Mouse (Mus musculus) liver, adult 2 months (tissue): ENCODE measurements at regions not wholly inside any gene's neighbourhood (a gene's known extent, or its start where the extent isn't known, plus 50 kb on each side); places are given as distances from the start of the nearest gene placed in this dataset.

Experiments
- DNase-seq: peaks from one replicate; pipeline ENCODE4 v3.0.0-alpha.2; 2011; ENCODE audit warnings: low read depth, low spot score; ENCODE audit errors: extremely low read depth
- H3K27ac ChIP-seq: fragments of 200-500 bp; replicated peaks from 2 replicates; pipeline ENCODE4 v1.5.1; 2012; ENCODE audit warnings: low read depth, mild to moderate bottlenecking, control low read depth, inconsistent platforms, low read length; ENCODE audit not compliant: insufficient read depth
- H3K27me3 ChIP-seq: fragments of 200-500 bp; 2 replicates; pipeline ENCODE4 v1.6.1; 2012; ENCODE audit warnings: mild to moderate bottlenecking, moderate library complexity, low read length, inconsistent platforms; ENCODE audit not compliant: control insufficient read depth, insufficient read depth
- H3K36me3 ChIP-seq: fragments of 200-500 bp; 2 replicates; pipeline ENCODE4 v1.6.1; 2012; ENCODE audit warnings: low read length, inconsistent platforms; ENCODE audit not compliant: control insufficient read depth, insufficient read depth
- H3K4me1 ChIP-seq: fragments of 200-500 bp; 2 replicates; pipeline ENCODE4 v1.6.1; 2011; ENCODE audit warnings: low read length; ENCODE audit not compliant: control insufficient read depth, insufficient read depth
- H3K4me3 ChIP-seq: fragments of 200-500 bp; 2 replicates; pipeline ENCODE4 v1.5.1; 2011; ENCODE audit warnings: low read depth, mild to moderate bottlenecking, control low read depth, low read length, moderate library complexity; ENCODE audit not compliant: insufficient read depth
- H3K79me2 ChIP-seq: fragments of 200-500 bp; 2 replicates; pipeline ENCODE4 v1.6.1; 2012; ENCODE audit warnings: inconsistent platforms, mild to moderate bottlenecking, low read length, moderate library complexity; ENCODE audit not compliant: control insufficient read depth, insufficient read depth
- H3K9ac ChIP-seq: fragments of 200-500 bp; 2 replicates; pipeline ENCODE4 v1.6.1; 2012; ENCODE audit warnings: low read depth, mild to moderate bottlenecking, control low read depth, inconsistent platforms, low read length
- CTCF ChIP-seq: fragments of 200-500 bp; IDR thresholded peaks from 2 replicates; pipeline ENCODE4 v1.5.1; 2011; ENCODE audit warnings: low read depth, low read length, control low read depth
- POLR2A ChIP-seq: fragments of 200-500 bp; IDR thresholded peaks from 2 replicates; pipeline ENCODE4 v1.6.1; 2011; ENCODE audit warnings: low read length, control low read depth; ENCODE audit not compliant: insufficient read depth; ENCODE audit errors: extremely low read depth
- WGBS: fragments of 180-500 bp; shearing (Covaris S2); methylation state at CpG from one replicate; pipeline ENCODE4 v1.1.7; 2018; 5-methylcytosine and 5-hydroxymethylcytosine counted together

DNA sequence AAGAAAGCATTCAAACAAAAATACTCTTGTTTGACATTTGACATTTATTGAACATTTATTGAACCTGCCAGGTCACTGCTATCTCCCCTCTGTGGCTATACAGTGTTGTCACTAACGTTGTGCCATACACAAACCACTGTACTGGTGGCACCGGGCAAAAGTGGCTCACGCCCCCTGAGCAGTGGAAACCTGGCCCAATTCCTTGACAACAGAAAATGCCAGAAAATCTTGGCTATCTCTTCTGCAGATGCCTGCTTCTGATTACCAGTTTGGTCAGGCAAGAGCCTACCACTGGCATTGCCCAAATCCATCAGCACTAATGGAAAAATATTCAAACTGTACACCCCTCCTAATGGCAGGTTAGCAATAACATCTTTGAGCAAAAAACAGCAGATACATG is 58.9 kb upstream of the Crim1 start:
- no peak overlapping the region for H3K27ac ChIP-seq
- H3K4me3 ChIP-seq, result no peak overlapping the region
- H3K79me2 ChIP-seq, result no peaks in the 10 kb centered on the region
- H3K36me3 ChIP-seq, result no peaks in the 10 kb centered on the region
- TF ChIP-seq POLR2A (no peak), CTCF (no peak)
- no peak overlapping the region for H3K9ac ChIP-seq
- no peaks in the 10 kb centered on the region for H3K27me3 ChIP-seq
- no peaks in the 10 kb centered on the region for H3K4me1 ChIP-seq
- 78% methylated on average over 3 of the region's 3 CpGs for WGBS
- no peak for DNase-seq

DNA sequence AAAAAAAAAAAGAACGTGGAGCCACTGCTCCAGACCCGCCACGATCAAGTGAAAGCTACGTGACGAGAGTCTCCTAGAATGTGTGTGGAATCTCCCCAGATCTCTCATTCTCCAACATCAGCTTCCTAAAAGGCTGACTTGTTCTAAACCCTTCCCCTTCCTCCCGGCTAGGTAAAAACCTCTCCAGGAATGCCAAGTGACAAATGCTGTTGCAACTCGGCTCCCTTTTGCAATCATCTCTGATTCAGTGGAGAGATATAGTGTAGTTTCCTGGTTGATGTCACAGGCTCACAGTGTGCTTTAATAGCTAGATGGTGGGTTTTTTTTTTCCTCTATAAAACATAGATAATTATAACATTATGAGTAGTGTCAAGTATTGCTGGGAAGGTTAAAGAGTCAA is 57.6 kb upstream of the Crim1 start:
- no peak overlapping the region for H3K27ac ChIP-seq
- 81% methylated on average over 7 of the region's 7 CpGs for WGBS
- H3K9ac ChIP-seq, result no peak overlapping the region
- no peaks in the 10 kb centered on the region for H3K79me2 ChIP-seq
- no peak for TF ChIP-seq POLR2A
- no peak for TF ChIP-seq CTCF
- DNase-seq, result no peak
- H3K27me3 ChIP-seq, result no peaks in the 10 kb centered on the region
- no peak overlapping the region for H3K4me3 ChIP-seq
- no peaks in the 10 kb centered on the region for H3K36me3 ChIP-seq
- no peaks in the 10 kb centered on the region for H3K4me1 ChIP-seq

DNA sequence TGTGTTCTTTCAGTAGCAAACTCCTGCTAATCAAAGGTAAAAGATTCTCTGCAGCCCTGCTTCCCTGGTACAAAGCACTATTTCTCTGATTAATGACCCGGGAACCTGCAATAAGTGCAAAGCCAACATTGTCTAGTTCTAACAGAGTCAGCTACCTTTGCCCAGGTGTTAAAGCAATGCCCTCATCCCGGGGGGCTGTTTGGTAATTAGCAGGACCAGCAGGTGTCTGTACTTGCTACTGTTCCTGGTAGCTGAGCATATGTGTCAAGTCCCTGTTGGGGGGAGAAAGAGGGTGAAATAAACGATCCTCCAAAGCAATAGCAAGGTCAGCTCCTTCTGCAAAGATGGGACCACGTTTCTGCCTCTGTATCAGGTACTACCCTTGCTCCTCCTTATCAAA is 54.7 kb upstream of the Crim1 start:
- WGBS, result 35% methylated on average over 4 of the region's 4 CpGs
- no peaks in the 10 kb centered on the region for H3K4me1 ChIP-seq
- no peaks in the 10 kb centered on the region for H3K27me3 ChIP-seq
- no peaks in the 10 kb centered on the region for H3K79me2 ChIP-seq
- no peak overlapping the region for H3K9ac ChIP-seq
- H3K4me3 ChIP-seq, result no peak overlapping the region
- no peak for DNase-seq
- H3K36me3 ChIP-seq, result no peaks in the 10 kb centered on the region
- no peak overlapping the region for H3K27ac ChIP-seq
- TF ChIP-seq CTCF, result no peak
- no peak for TF ChIP-seq POLR2A
